Mouse (Mus musculus) forebrain, embryonic 13.5 days (tissue): ENCODE results near the gene Zfp711. TPM values are rescaled to one million over a fixed set of nuclear protein-coding genes. Genes with fewer than 3 reads are reported as not detected.

Experiments
- ATAC-seq: fragments of 200-750 bp; cut with Nextera tagmentation; 2 replicates; pipeline ENCODE4 v1.8.0; 2017
- H3K27ac ChIP-seq: fragments of 300-500 bp; sonication (generic); 2 replicates; pipeline ENCODE4 v1.5.1; 2015; ENCODE audit warnings: inconsistent platforms, mild to moderate bottlenecking, moderate library complexity
- H3K27me3 ChIP-seq: fragments of 300-500 bp; sonication (generic); 2 replicates; pipeline ENCODE4 v1.6.1; 2015; ENCODE audit warnings: mild to moderate bottlenecking, inconsistent platforms
- H3K36me3 ChIP-seq: fragments of 300-500 bp; sonication (generic); 2 replicates; pipeline ENCODE4 v1.6.1; 2015; ENCODE audit warnings: mild to moderate bottlenecking, inconsistent platforms; ENCODE audit not compliant: poor library complexity, severe bottlenecking
- H3K4me1 ChIP-seq: fragments of 300-500 bp; sonication (generic); 2 replicates; pipeline ENCODE4 v1.6.1; 2015; ENCODE audit warnings: inconsistent platforms
- H3K4me2 ChIP-seq: fragments of 300-500 bp; sonication (generic); 2 replicates; pipeline ENCODE4 v1.6.1; 2015; ENCODE audit warnings: inconsistent platforms, mild to moderate bottlenecking, moderate library complexity
- H3K4me3 ChIP-seq: fragments of 300-500 bp; sonication (generic); 2 replicates; pipeline ENCODE4 v1.5.1; 2015; ENCODE audit warnings: mild to moderate bottlenecking, inconsistent platforms
- H3K9ac ChIP-seq: fragments of 300-500 bp; sonication (generic); 2 replicates; pipeline ENCODE4 v1.6.1; 2015; ENCODE audit warnings: mild to moderate bottlenecking, inconsistent platforms
- H3K9me3 ChIP-seq: fragments of 300-500 bp; sonication (generic); replicated peaks from 2 replicates; pipeline ENCODE4 v1.6.1; 2016; ENCODE audit warnings: inconsistent platforms
- WGBS: fragments of 180-500 bp; shearing (Covaris S2); methylation state at CpG from one replicate; pipeline ENCODE4 v1.1.7; 2015; 5-methylcytosine and 5-hydroxymethylcytosine counted together
- polyA plus RNA-seq: library from polyadenylated mRNA; unstranded; fragments of >200 nt; fragmentation: Nextera tagmentation; extraction: Ambion mirVana; gene quantifications from 2 replicates; pipeline ENCODE4 v1.2.1, GENCODE M21; 2015

Zfp711 gene
- 28.9 and 29.2 TPM in 2 replicates for polyA plus RNA-seq

GRCm38 (mm10) chrX:112600511-112601305 is at the start of gene Zfp711:
TSS of gene Zfp711 (plus strand) at chrX:112600526.
- Histone ChIP-seq H3K27me3 (no peaks in the 10 kb centered on the region), H3K4me3 (peak within 1 kb of the TSS; percentile 67), H3K9ac (peak within 1 kb of the TSS; percentile 81), H3K36me3 (no peaks in the 10 kb centered on the region), H3K4me2 (peak within 1 kb of the TSS; percentile 51), H3K27ac (peak within 1 kb of the TSS; percentile 83), H3K9me3 (no peaks in the 10 kb centered on the region), H3K4me1 (no peaks in the 10 kb centered on the region)
- ATAC-seq: peak; percentile 98
- 22% methylated on average over 55 of the region's 79 CpGs for WGBS

- no peak overlapping the region for H3K4me2 ChIP-seq
- H3K27me3 ChIP-seq: no peaks in the 10 kb centered on the region
- H3K9ac ChIP-seq: no peak overlapping the region
- H3K4me3 ChIP-seq: no peak overlapping the region
- 85% methylated on average over 2 of the region's 2 CpGs for WGBS
- H3K9me3 ChIP-seq: no peaks in the 10 kb centered on the region
- no peak for ATAC-seq
- no peaks in the 10 kb centered on the region for H3K36me3 ChIP-seq
- H3K4me1 ChIP-seq: no peaks in the 10 kb centered on the region
- no peak overlapping the region for H3K27ac ChIP-seq
Observed at GRCm38 (mm10) chrX:112567716-112568115, 32.6 kb upstream of the Zfp711 start.

GRCm38 (mm10) chrX:112601306-112602120 is 1.2 kb downstream of the Zfp711 start:
- peak; percentile 70 for ATAC-seq
- Histone ChIP-seq H3K9me3 (no peaks in the 10 kb centered on the region), H3K4me1 (no peaks in the 10 kb centered on the region), H3K27me3 (no peaks in the 10 kb centered on the region), H3K4me2 (peak overlapping the region; percentile 51), H3K9ac (peak overlapping the region; percentile 81), H3K36me3 (no peaks in the 10 kb centered on the region), H3K4me3 (peak overlapping the region; percentile 67), H3K27ac (peak overlapping the region; percentile 83)
- WGBS: 17% methylated on average over 34 of the region's 81 CpGs

- Histone ChIP-seq H3K4me3 (no peak overlapping the region), H3K27ac (no peak overlapping the region), H3K9me3 (no peaks in the 10 kb centered on the region), H3K4me2 (no peak overlapping the region), H3K9ac (no peak overlapping the region), H3K4me1 (no peaks in the 10 kb centered on the region), H3K27me3 (no peaks in the 10 kb centered on the region), H3K36me3 (no peaks in the 10 kb centered on the region)
- WGBS: 55% methylated on average over 1 of the region's 1 CpGs
- no peak for ATAC-seq
Observed at GRCm38 (mm10) chrX:112675525-112675924, 75.2 kb downstream of the Zfp711 start.

- H3K4me3 ChIP-seq: no peak overlapping the region
- no peak overlapping the region for H3K9ac ChIP-seq
- 85% methylated on average over 5 of the region's 5 CpGs for WGBS
- no peaks in the 10 kb centered on the region for H3K36me3 ChIP-seq
- ATAC-seq: no peak
- no peaks in the 10 kb centered on the region for H3K27me3 ChIP-seq
- H3K4me1 ChIP-seq: no peaks in the 10 kb centered on the region
- H3K4me2 ChIP-seq: no peak overlapping the region
- H3K27ac ChIP-seq: no peak overlapping the region
- no peaks in the 10 kb centered on the region for H3K9me3 ChIP-seq
Observed at GRCm38 (mm10) chrX:112680605-112681004, 80.3 kb downstream of the Zfp711 start.

Other genes with a start within 250 kb of the Zfp711 start
- gene Satl1, start 193.7 kb upstream of the Zfp711 start, polyA plus RNA-seq: not detected in 2 replicates
- not detected in 2 replicates for gene 2010106E10Rik, start 105.3 kb upstream of the Zfp711 start, polyA plus RNA-seq
- 0.16 and 0.27 TPM in 2 replicates for gene Pof1b, start 98.1 kb downstream of the Zfp711 start, polyA plus RNA-seq